Mouse (Mus musculus) bone marrow macrophage, adult 2 months (primary cell): ENCODE results near the gene Guca1b.

ENCODE experiments used
- CTCF ChIP-seq: IDR thresholded peaks from 2 replicates; pipeline ENCODE4 v1.5.1; 2012; ENCODE audit warnings: low read depth, mild to moderate bottlenecking, low read length, moderate library complexity
- POLR2A ChIP-seq: IDR thresholded peaks from 2 replicates; pipeline ENCODE4 v1.6.1; 2012; ENCODE audit warnings: mild to moderate bottlenecking, low read depth, low read length, borderline replicate concordance

- TF ChIP-seq POLR2A (no peak), CTCF (no peak)
Measured at GRCm38 (mm10) chr17:47400451-47400850, 15.3 kb downstream of the Guca1b start, which contains the start of gene Guca1a.
